Mouse (Mus musculus) bone marrow, adult 2 months (tissue): ENCODE measurements around the gene Caskin2.

ENCODE experiments used
- CTCF ChIP-seq: fragments of 200-500 bp; IDR thresholded peaks from 2 replicates; pipeline ENCODE4 v1.5.1; 2011; ENCODE audit warnings: low read length, control low read depth; ENCODE audit not compliant: control insufficient read depth, insufficient read depth
- POLR2A ChIP-seq: fragments of 200-500 bp; IDR thresholded peaks from 2 replicates; pipeline ENCODE4 v1.6.1; 2011; ENCODE audit warnings: low read depth, mild to moderate bottlenecking, control low read depth, low read length, borderline replicate concordance; ENCODE audit not compliant: control insufficient read depth

DNA sequence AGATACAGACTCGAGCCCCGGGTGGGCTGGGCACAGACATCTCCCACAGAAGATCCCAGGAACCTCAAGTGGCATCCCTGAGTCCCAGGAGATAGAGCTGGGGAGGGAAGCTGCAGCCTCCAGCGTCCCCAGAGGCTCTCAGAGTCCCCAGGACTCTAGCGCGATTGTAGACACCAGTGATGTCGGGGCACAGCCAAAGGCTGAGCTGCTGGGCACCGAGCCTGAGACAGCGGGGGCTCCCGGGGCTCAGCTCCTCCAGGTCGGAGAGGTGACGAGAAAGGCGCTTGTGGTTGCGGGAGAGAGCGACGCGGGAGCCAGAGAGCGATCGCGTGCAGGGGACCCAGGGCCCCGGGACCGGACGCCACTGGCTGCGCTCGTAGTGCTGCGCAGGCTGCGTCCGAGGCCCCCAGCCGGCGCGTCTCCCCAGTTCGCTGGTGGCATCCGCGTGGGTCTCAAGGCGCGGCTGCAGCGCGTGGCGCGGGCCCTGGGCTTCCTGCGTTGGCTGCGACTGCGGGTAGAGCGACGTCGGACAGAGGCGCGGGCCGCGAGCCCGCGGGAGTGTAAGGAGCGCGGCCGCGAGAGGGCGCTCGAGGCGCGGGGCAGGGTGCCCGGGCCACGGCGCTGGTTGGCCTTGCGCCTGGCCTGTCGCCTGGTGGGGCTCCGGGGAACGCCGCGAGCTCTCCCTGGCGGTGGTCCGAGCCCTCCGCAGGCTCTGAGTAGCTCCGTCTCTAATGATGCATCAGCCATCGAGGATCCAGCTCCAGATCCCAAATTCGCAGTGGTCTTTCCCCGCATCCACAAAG is 45.9 kb upstream of the Caskin2 start:
- 0 out of 2 replicates have a peak, but pooled peaks have one; percentile 23 for TF ChIP-seq POLR2A
- TF ChIP-seq CTCF, result peak; percentile 74
